Mouse (Mus musculus): Measurements from ENCODE around the gene Fads2. TPM values are rescaled to one million over a fixed set of nuclear protein-coding genes. Genes with fewer than 3 reads are reported as not detected.

The Fads2 gene
- polyA plus RNA-seq, 2 experiments = 22.7 to 41.9 TPM

DNA sequence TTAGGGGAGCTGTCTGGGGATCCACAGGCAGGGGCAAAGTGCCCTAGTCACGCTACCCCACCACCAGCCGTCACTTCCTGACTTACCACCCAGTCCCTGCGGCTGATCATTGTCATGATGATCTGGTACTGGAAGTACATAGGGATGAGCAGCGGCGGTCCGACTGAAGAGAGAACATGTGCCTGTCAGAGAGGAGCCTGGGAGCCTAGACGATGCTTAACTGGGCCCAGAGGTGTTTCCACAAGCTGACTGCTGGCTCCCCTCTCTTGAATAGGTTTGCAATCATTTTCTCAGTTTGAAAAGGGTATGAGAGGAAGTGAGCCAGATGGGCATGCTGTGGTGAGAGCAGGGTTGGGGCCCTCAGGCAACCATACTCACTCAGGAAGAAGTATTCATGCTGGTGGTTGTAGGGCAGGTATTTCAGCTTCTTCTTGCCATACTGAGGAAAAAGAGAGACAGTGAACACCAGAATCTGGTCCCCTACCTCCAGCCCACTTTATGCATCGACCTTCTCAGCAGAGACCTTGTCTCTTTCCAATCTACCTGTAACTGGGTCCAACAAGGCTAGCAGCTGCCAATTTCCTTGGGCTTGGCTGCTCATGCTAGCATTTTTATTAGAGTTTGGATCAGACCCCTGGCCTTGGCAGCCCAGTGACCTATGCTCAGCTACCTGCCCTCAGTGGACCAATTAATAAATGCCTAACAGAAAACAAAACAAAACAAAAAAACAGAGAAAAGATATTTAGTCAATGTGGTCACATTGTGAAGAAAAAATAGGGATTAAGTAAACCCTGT lies 31.2 kb downstream of the Fads2 start:
- DNase-seq (ENCODE audit: low read depth in 3 of 3, low spot score in 3 of 3) = no peak
- H3K27ac ChIP-seq = no peak overlapping the region
- WGBS (ENCODE audit: insufficient replicate concordance) = 77% methylated on average over 8 of the region's 8 CpGs

DNA sequence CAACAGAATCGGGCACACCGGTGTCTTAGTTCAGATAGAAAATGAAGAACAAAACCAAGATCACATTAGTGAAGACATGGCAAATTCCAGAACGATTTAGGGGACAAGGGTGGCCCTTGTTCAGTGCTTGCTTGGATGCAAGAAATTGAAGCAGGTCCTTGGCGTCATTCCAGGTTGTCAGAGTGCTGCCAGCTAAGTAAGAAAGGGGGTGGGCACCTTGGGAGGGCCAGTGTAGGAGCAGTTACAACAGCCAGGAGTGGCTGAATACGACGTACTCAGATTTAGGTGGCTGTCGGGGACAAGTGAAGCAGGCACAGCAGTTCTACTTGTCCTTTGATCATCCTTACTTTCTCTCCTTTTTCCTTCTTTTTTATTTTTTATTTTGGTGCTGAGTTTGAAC lies 33.8 kb downstream of the Fads2 start:
- Histone ChIP-seq H3K4me3 (ENCODE audit: insufficient read depth in 1 of 2, low read depth in 2 of 2, low read length in 2 of 2) (no peak overlapping the region), H3K9ac (replicated peaks) (no peak overlapping the region), H3K4me1 (replicated peaks; ENCODE audit: control insufficient read depth in 2 of 2, insufficient read depth in 2 of 2, low read length in 1 of 2) (peaks cover 0 to 11% of the 10 kb centered on the region in 2 experiments; a peak in 3 of 4 replicates), H3K27me3 (ENCODE audit: control insufficient read depth, insufficient read depth, low read length) (no peaks in the 10 kb centered on the region), H3K27ac (no peak overlapping the region), H3K4me2 (ENCODE audit: low read depth) (no peak overlapping the region), H3K36me3 (replicated peaks; ENCODE audit: control insufficient read depth, insufficient read depth, low read depth) (peaks cover 8% of the 10 kb centered on the region), H3K9me3 (ENCODE audit: control insufficient read depth, low read length) (no peaks in the 10 kb centered on the region)
- no peak for ATAC-seq (ENCODE audit: insufficient read depth)
- no peak for DNase-seq (ENCODE audit: low read depth in 3 of 3, low spot score in 3 of 3)
- 69% methylated on average over 7 of the region's 7 CpGs for WGBS (ENCODE audit: insufficient replicate concordance)
- TF ChIP-seq EP300 (IDR thresholded peaks at IDR 0.05; ENCODE audit: low read depth) = no peak
- TF ChIP-seq CTCF (IDR thresholded peaks at IDR 0.05; ENCODE audit: low read depth) = no peak

More for the DNA sequence above, 31.2 kb downstream of the Fads2 start:
- no peak for TF ChIP-seq CTCF (IDR thresholded peaks at IDR 0.05; ENCODE audit: low read depth)
- no peak for TF ChIP-seq EP300 (IDR thresholded peaks at IDR 0.05; ENCODE audit: low read depth)
- peaks cover 0 to 9% of the 10 kb centered on the region in 2 experiments; a peak in 3 of 4 replicates for H3K4me1 ChIP-seq (replicated peaks; ENCODE audit: control insufficient read depth in 2 of 2, insufficient read depth in 2 of 2, low read length in 1 of 2)
- no peaks in the 10 kb centered on the region for H3K9me3 ChIP-seq (ENCODE audit: control insufficient read depth, low read length)
- no peak overlapping the region for H3K4me3 ChIP-seq (ENCODE audit: insufficient read depth in 1 of 2, low read depth in 2 of 2, low read length in 2 of 2)
- H3K27me3 ChIP-seq (ENCODE audit: control insufficient read depth, insufficient read depth, low read length) = no peaks in the 10 kb centered on the region
- peaks cover 22% of the 10 kb centered on the region for H3K36me3 ChIP-seq (replicated peaks; ENCODE audit: control insufficient read depth, insufficient read depth, low read depth)
- no peak overlapping the region for H3K9ac ChIP-seq (replicated peaks)
- no peak for ATAC-seq (ENCODE audit: insufficient read depth)
- H3K4me2 ChIP-seq (ENCODE audit: low read depth) = no peak overlapping the region

DNA sequence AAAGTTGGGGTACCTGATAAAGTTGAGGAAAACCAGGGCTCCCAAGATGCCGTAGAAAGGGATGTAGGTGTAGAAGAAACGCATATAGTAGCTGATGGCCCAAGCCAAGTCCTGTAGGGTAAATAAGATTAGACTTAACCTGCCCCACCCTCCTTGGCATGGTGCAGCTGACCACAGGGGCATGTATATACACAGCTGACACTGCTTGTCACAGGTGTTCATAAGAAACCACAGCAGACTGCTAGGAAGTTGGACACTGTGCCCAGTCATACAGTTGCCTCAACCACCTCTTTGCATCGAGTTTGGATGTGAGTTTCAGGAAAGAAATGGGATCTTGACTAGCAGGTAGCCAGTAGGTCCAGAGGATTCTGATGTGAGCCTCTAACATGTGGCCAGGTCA lies 35.0 kb downstream of the Fads2 start:
- no peak overlapping the region for H3K4me2 ChIP-seq (ENCODE audit: low read depth)
- H3K4me1 ChIP-seq (replicated peaks; ENCODE audit: control insufficient read depth in 2 of 2, insufficient read depth in 2 of 2, low read length in 1 of 2) = peaks cover 0 to 12% of the 10 kb centered on the region in 2 experiments; a peak in 3 of 4 replicates
- 69% methylated on average over 3 of the region's 3 CpGs for WGBS (ENCODE audit: insufficient replicate concordance)
- no peak overlapping the region for H3K4me3 ChIP-seq (ENCODE audit: insufficient read depth in 1 of 2, low read depth in 2 of 2, low read length in 2 of 2)
- H3K27ac ChIP-seq = no peak overlapping the region
- TF ChIP-seq CTCF (IDR thresholded peaks at IDR 0.05; ENCODE audit: low read depth) = no peak
- no peak for TF ChIP-seq EP300 (IDR thresholded peaks at IDR 0.05; ENCODE audit: low read depth)
- H3K36me3 ChIP-seq (replicated peaks; ENCODE audit: control insufficient read depth, insufficient read depth, low read depth) = peaks cover 8% of the 10 kb centered on the region
- H3K9me3 ChIP-seq (ENCODE audit: control insufficient read depth, low read length) = no peaks in the 10 kb centered on the region
- no peak for DNase-seq (ENCODE audit: low read depth in 3 of 3, low spot score in 3 of 3)
- no peak for ATAC-seq (ENCODE audit: insufficient read depth)
- H3K27me3 ChIP-seq (ENCODE audit: control insufficient read depth, insufficient read depth, low read length) = no peaks in the 10 kb centered on the region
- no peak overlapping the region for H3K9ac ChIP-seq (replicated peaks)

DNA sequence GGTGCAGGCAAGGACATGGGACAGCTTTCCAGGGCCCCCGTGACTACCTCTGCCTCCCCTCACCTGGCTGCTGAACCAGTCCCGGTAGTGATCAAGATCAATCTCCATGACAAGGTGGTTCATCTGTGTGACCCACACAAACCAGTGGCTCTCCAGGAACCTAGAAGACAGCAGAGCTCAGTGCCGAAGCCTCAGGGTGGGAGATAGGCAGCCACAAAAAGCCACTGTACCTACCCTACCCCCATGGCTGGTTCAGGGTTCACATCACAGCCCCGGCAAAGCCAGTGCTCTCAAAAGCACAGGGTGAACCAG lies 35.4 kb downstream of the Fads2 start:
- DNase-seq (ENCODE audit: low read depth in 3 of 3, low spot score in 3 of 3) = no peak
- 40% methylated on average over 4 of the region's 4 CpGs for WGBS (ENCODE audit: insufficient replicate concordance)
- no peak overlapping the region for H3K27ac ChIP-seq
- no peak for TF ChIP-seq EP300 (IDR thresholded peaks at IDR 0.05; ENCODE audit: low read depth)
- no peak for TF ChIP-seq CTCF (IDR thresholded peaks at IDR 0.05; ENCODE audit: low read depth)
- H3K9ac ChIP-seq (replicated peaks) = no peak overlapping the region
- no peak for ATAC-seq (ENCODE audit: insufficient read depth)
- H3K36me3 ChIP-seq (replicated peaks; ENCODE audit: control insufficient read depth, insufficient read depth, low read depth) = peaks cover 8% of the 10 kb centered on the region
- no peaks in the 10 kb centered on the region for H3K27me3 ChIP-seq (ENCODE audit: control insufficient read depth, insufficient read depth, low read length)
- no peak overlapping the region for H3K4me3 ChIP-seq (ENCODE audit: insufficient read depth in 1 of 2, low read depth in 2 of 2, low read length in 2 of 2)
- H3K4me1 ChIP-seq (replicated peaks; ENCODE audit: control insufficient read depth in 2 of 2, insufficient read depth in 2 of 2, low read length in 1 of 2) = peaks cover under 1 to 16% of the 10 kb centered on the region in 2 experiments; a peak in 3 of 4 replicates
- no peak overlapping the region for H3K4me2 ChIP-seq (ENCODE audit: low read depth)
- H3K9me3 ChIP-seq (ENCODE audit: control insufficient read depth, low read length) = no peaks in the 10 kb centered on the region

DNA sequence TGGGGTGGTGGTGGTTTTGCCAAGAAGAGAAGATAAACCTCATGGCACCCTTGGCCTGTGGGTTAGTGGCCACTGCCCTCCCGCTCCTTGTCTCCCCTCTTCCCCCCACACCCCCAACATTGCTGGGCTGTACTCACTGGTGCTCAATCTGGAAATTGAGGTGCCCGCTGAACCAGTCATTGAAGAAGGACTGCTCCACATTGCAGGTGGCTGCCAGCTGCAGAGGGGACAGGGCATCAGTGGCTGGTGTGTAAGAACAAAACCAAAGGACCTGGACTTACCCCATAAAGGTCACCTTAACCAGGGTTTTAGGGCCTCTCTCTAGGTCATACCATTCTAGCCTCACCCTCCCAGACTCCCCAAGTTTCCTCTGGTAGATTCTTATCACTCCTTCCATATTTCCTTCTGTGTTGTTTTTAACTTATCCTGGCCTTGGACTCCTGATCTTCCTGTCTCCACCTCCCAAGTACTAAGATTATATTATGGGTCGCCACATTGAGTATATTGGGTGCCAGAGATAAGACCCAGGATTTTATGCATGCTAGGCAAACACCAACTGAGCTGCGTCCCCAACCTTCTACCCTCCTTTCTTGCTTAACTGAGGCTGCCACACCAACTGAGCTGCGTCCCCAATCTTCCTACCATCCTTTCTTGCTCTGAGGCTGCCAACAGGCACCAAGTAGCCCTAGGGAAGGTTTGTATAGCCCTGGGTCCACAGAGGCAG lies 35.9 kb downstream of the Fads2 start:
- H3K36me3 ChIP-seq (replicated peaks; ENCODE audit: control insufficient read depth, insufficient read depth, low read depth) = peaks cover 8% of the 10 kb centered on the region

More for the DNA sequence above, 35.9 kb downstream of the Fads2 start:
- H3K9ac ChIP-seq (replicated peaks) = no peak overlapping the region
- H3K9me3 ChIP-seq (ENCODE audit: control insufficient read depth, low read length) = no peaks in the 10 kb centered on the region
- no peaks in the 10 kb centered on the region for H3K27me3 ChIP-seq (ENCODE audit: control insufficient read depth, insufficient read depth, low read length)
- H3K27ac ChIP-seq = no peak overlapping the region
- H3K4me2 ChIP-seq (ENCODE audit: low read depth) = no peak overlapping the region
- peaks cover 5 to 21% of the 10 kb centered on the region in 2 experiments for H3K4me1 ChIP-seq (replicated peaks; ENCODE audit: control insufficient read depth in 2 of 2, insufficient read depth in 2 of 2, low read length in 1 of 2)
- ATAC-seq (ENCODE audit: insufficient read depth) (peak; percentile 31; the same call in 1 of the 2 replicates), DNase-seq (ENCODE audit: low read depth in 3 of 3, low spot score in 3 of 3) (no peak)
- TF ChIP-seq EP300 (IDR thresholded peaks at IDR 0.05; ENCODE audit: low read depth) (0 out of 2 replicates have a peak, but pooled peaks have one; percentile 33), CTCF (IDR thresholded peaks at IDR 0.05; ENCODE audit: low read depth) (no peak)
- WGBS (ENCODE audit: insufficient replicate concordance) = 29% methylated on average over 5 of the region's 5 CpGs
- no peak overlapping the region for H3K4me3 ChIP-seq (ENCODE audit: insufficient read depth in 1 of 2, low read depth in 2 of 2, low read length in 2 of 2)

Data from liver, embryonic 14.5 days (tissue).